Mouse (Mus musculus) liver, postnatal 0 days (tissue): ENCODE measurements at regions not wholly inside any gene's neighbourhood (a gene's known extent, or its start where the extent isn't known, plus 50 kb on each side); places are given as distances from the start of the nearest gene placed in this dataset.

ENCODE experiments used
- CTCF ChIP-seq: sonication (generic); IDR thresholded peaks from 2 replicates; pipeline ENCODE4 v1.5.1; 2016; ENCODE audit warnings: antibody characterized with exemption, low read depth
- EP300 ChIP-seq: IDR thresholded peaks from 2 replicates; pipeline ENCODE4 v1.6.1; 2016; ENCODE audit warnings: antibody characterized with exemption, low read depth, mild to moderate bottlenecking

- TF ChIP-seq CTCF (no peak), EP300 (no peak)
Observed at GRCm38 (mm10) chr10:97383881-97384280, 95.5 kb upstream of the Dcn start.
